Mouse (Mus musculus): Measurements from ENCODE around the gene Olfr768.
"Not testable (repeated sequence)": the region's sequence is repeated elsewhere in the genome, so short reads cannot be mapped to it uniquely, and the experiment has no call there.

Gene Olfr768

DNA sequence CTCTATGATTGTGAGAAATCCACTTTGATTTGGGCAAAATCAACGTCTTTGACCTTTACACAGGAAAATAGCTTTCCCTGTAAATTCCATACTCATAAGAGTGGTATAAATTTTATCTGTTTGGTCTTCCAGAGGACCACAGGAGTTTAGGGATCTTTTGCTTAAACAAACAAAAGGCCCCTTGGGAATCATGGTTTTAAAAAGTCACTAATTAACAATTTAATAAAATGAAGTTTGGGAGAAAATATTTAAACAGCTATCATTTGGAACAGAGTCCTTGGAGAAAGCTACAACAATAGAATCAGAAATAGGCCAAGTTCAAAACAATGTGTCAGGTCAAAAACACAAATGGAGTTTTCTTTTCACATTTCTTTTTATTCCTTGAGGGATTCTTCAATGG is at the start of gene Olfr768:
Olfr768 (minus strand) TSS at position 101 of the 400 bp plus-strand sequence.
- DNase-seq (ENCODE audit: low spot score): no peak

GRCm38 (mm10) chr10:129138898-129139297 is 39.7 kb upstream of the Olfr768 start, which contains the start of gene Olfr770:
Olfr770 (minus strand) TSS chr10:129138998.
- DNase-seq (ENCODE audit: low spot score): no peak

- DNase-seq (ENCODE audit: low spot score): no peak
These were observed 18.6 kb upstream of the Olfr768 start, which contains the start of gene Olfr769 for GRCm38 (mm10) chr10:129117761-129118160. Olfr769 (minus strand) TSS chr10:129117861.

- no peak for DNase-seq (ENCODE audit: low spot score)
These were observed 16.0 kb upstream of the Olfr768 start for GRCm38 (mm10) chr10:129115146-129115545.

GRCm38 (mm10) chr10:129101231-129101630 is 2.1 kb upstream of the Olfr768 start:
- DNase-seq (ENCODE audit: low spot score): no peak

GRCm38 (mm10) chr10:129082810-129083209 is 16.4 kb downstream of the Olfr768 start, which contains the start of gene Olfr767:
Olfr767 (minus strand) TSS chr10:129082910.
- not testable (repeated sequence) for DNase-seq (ENCODE audit: low spot score)

- DNase-seq (ENCODE audit: low spot score): no peak
These were observed 30.3 kb downstream of the Olfr768 start, which contains the start of gene Olfr766-ps1 for GRCm38 (mm10) chr10:129068877-129069276. Olfr766-ps1 (minus strand) TSS chr10:129068977.

GRCm38 (mm10) chr10:129049898-129050297 is 49.3 kb downstream of the Olfr768 start, which contains the start of gene Olfr765:
Olfr765 (minus strand) TSS chr10:129049998.
- not testable (repeated sequence) for DNase-seq (ENCODE audit: low spot score)
